Mouse (Mus musculus) urinary bladder, postnatal 10 days (tissue): Measurements from ENCODE around the gene Prune2.

Experiments used
- DNase-seq: peaks from one replicate; pipeline ENCODE4 v3.0.0; 2022; ENCODE audit warnings: low spot score

Gene Prune2

DNA sequence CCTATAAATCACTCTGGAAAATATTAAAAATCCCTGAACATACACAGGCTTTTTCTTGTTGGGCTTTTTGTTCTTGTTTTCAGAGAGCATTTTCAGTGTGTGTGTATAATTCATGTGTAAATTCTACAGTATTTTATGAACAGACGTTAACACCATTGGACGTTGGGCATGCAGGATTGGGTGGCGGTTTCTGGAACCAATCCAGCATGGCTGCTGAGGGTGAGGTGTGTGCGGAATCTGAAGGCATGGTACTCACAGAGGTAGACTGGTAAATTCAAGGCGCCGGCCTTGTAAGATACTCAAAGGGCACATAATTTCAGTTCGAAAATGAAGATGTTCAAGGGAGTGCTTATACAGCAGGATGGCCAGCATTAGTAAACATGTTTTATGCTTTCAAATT lies 251.2 kb downstream of the Prune2 start:
- no peak for DNase-seq

DNA sequence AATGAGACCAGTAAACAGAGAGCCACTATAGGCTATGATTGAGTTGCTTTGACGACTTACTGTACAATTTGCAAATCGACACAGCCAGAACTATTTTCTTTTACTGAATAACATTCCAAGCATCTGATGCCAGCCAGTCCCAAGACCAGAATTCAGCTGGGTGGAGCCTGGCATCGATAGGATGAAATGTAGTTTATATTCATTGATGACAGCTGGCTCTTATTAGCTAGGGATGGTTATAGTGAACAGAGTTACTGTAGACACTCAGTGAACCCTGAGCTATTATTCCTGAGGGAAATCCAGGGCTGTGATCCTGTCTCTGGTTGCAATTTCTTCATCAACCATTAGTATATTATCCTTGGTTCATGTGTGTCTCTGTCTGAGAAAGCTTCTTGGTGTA lies 254.6 kb downstream of the Prune2 start:
- DNase-seq: no peak

DNA sequence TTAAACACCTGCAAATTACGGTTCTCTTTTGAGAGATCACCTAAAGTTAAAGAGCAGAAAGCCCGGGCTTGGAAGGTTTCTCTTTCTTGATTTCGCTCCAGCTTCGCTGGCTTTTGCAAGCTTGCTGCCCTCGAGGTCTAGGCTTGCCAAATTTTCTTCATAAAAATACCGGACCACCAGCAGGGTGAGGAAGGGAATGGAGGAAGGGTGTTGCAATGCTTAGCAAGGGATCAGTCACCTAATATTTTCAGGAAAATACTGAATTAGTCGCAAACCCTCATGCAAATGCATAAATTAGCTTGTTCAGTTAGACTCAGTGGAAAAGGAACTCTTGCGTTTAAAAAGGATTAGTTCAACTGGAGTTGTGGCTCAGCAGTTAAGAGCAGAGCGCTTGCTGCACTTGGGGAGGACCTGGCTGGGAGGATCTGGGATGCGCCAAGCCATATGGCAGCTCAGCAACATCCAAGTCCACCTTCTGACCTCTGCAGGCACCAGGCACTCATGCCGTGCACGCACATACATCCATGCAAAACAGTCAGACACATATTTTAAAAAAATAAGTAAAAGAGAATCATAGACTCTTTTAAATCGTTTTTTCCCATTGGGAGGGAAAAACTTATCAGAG lies 259.1 kb downstream of the Prune2 start:
- DNase-seq: no peak

DNA sequence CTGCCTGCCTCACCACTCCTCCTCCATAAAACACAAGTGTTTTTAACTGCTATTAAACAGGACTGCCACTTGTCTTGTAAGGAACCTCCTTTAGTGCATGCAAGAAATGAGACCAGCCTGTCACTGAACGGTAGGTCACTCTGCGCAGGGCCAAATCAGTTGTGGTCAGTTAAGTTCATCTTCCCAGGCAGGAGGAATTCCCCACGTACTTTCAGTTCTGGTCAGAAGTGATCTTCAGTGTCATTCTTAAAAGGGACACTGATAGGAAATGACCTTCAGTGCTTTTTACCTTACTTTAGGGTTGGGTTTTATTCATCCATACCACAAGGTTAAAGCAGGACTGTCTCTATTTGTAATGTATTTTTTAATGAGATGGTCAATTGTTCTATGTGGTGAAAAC lies 262.3 kb downstream of the Prune2 start:
- DNase-seq: no peak

DNA sequence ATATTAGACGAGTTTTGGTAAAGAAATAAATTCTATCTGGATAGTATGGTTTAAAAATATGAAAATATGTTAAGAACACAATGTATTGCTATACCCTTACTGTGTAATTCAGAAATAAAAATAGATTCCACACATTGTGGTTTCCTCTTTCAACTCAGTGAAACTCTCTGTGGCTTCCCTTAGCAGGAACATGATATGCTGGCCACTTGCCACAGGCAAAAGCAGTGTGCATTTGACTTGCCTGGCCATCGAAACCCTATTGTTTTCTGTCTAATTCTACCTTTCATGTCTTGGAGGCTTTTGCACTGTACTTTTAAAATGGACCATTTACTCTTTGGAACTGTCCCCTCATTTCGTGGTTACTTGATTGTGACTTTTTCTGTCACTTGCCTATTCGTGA lies 267.9 kb downstream of the Prune2 start:
- no peak for DNase-seq

DNA sequence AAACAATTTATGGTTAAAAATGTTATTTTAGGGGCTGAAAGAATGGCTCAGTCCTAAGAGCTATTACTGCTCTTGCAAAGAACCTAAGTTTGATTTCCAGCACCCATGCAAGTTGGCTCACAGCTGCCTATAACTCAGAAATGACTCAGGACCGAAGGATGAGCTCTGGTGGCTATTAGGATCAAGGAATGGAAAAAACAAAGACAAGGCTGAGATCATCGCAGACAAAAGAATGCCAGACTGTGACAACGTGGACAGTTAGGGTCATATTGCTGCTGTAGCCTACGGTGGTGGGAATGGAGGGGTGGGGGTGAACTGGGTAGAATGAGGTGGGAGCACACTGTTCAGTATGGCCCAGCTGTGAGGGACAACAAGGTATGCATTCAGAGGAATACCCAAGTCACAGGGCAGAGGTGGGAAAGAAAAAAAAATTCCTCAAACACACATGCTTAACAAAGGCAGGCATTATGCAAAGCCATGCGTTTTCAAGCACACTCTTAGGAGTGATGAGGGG lies 269.7 kb downstream of the Prune2 start:
- DNase-seq: no peak

DNA sequence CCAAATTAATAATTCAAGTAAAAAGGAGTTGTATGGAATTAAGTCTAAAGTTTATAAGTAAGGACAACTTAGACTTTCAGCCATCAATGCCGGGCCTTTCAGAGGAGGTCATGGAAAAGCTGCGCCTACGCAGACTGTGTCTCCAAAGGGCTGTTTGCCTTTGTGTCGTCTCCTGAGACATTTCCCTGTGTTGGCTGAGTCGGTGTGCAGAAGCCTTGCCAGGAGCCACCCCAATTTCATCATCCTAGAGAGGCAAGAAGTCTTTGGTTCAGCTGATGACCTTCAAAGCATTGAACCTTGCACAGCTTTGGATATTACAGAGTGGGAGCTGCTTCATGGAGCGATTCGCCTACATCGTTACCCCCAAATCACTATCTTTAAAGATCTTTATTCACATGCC lies 270.2 kb downstream of the Prune2 start:
- DNase-seq: no peak

DNA sequence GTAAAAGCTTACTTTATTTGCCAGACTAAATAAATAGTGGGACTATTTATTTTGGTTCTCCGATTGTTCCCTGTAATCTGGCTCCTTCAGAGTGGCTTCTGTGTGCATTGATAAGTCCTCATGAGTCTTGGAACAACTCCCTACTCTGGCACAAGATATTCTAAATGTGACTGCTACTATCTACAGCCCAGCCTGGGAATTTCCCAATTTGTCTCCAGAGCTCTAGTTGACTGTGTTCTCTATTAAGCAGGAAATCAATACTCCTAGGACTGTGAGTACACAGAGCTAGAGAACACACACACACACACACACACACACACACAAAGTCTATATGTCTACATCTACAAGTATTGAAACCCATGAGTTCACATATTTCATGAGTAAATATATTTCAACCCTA lies 274.1 kb downstream of the Prune2 start:
- no peak for DNase-seq

DNA sequence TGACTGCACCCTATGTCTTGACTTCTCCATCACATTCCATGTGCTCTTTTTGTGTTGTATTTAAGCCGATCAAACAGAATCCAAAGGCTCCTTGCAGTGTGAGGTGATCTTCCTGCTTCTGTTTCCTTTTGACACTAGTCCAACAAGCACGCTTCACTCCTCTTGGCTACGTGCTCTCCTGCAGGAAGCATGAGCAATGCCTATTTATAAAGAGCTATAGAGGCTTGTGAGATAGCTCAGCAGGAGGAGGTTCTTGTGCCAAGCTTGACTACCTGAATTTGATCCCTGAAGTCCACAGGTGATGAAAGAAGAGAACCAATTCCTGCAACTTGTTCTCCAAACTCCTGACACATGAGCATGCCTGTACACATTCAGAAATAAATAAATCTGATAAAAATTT lies 282.6 kb downstream of the Prune2 start:
- DNase-seq: no peak

DNA sequence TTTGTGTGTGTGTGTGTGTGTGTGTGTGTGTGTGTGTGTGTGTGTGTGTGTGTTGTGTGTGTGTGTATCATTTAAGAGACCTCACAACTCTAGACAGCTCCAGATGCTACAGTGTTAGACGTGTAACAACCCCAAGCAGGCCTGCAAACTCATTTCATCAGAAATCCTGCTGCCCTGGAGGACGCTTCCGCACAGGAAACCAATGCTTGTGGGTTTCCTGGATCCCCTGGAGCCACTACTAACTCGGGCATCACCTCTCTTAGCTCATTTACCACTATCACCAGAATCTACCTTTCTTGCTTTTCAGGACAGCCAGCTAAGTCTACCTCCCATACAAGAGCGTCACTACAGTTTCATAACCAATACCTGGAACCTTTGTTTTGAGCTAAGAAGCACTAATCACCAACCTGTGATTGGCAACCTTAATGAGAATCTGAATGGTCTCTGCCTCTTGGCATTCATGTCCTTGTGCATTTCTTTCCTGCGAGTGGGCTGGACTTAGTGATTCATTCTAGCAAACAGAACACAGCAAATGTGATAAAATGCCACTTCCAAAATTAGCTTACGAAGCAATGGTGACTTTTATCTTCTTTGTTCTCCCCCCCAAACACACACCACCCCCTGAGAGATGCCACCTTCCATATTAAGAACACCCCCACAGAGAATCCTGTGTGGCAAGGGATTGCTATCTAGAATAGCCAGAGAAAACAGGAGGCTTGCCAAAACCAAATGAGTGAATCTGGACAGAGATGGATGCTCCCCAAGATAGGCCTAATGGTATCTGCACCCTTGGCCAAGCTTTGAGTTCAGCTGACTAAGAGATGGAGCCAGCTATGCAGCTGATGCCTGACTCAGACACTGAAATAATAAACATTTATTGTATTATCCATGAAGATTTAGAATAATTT lies 284.5 kb downstream of the Prune2 start:
- no peak for DNase-seq

DNA sequence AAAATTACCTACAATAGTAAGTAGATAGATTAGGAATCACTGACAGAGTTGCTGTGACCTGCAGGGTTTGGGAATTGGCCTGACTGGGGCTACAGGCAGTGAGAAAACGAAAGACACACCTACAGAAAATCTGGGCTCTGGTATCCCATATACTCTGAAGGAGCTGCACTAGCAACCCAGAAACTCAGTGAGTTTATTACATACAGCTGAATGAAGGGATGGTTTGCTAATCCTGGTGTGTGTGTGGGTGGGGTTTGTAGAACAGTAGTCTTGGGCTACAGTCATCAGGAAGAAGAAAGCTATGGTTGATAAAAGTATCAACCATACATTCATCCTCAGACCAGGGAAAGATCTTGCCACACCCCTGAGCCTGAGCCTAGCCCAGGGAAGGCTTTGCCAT lies 285.3 kb downstream of the Prune2 start:
- no peak for DNase-seq

DNA sequence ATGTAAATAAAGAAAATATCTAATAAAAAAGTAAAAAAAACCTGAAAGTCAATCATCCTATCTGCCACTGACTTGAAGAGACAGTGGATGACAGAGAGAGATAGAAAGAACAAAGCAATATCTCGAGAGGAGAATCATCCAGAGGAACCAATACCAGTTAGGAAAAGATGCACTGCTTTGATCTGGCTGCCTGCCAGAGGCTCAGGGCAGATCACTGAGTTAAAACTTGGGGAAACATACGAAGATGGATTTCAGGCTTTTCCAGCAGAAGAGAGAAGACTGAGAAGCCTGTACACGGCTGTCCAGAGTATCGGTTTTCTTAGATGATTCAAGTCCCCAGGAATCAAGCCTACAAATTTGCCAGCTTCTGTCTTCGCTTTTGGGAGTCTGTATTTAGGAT lies 287.0 kb downstream of the Prune2 start:
- no peak for DNase-seq

DNA sequence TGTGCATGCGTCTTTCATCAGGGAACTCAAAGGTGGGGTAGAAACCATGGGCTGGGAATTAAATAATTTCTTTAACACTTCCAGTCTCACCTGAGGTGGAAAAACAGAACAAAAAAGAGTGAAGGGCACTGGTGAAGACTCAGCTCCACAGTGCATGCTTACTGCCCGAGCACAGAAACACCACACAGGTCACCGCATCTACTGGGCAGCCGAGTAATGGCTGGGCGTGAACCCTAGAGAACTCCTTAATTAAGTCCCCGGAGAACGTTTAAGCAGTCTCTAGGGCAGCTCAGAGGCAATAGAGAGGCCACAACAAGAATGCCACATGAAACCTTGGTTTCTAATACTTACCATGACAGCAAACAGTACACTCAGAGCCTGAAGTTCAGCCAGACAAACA lies 288.6 kb downstream of the Prune2 start:
- DNase-seq: no peak

DNA sequence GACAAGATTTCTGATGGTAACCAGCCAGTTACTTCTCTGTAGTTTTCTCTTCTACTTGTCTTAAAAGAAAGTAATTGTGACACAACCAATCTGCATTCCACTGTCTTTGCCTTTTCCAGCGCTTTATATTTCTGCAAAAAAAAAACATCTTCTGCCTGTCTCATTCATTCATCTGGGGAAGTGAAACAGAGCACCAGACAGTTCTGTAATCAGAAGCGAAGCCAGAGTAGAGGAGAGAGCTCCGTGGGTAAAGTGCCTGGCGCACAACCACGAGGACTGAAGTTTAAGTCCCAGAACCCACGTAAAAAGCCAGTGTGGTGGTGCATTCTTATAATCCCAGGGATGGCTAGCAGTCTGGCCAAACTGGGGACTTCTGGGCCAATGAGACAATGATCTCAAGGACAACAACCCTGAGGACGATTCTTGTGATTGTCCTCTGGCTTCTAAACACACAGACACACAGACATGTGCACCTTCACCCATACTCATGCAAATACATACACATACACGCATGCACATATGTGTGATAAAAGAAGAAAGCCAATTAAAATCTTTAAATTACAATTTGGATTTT lies 291.5 kb downstream of the Prune2 start:
- DNase-seq: no peak

DNA sequence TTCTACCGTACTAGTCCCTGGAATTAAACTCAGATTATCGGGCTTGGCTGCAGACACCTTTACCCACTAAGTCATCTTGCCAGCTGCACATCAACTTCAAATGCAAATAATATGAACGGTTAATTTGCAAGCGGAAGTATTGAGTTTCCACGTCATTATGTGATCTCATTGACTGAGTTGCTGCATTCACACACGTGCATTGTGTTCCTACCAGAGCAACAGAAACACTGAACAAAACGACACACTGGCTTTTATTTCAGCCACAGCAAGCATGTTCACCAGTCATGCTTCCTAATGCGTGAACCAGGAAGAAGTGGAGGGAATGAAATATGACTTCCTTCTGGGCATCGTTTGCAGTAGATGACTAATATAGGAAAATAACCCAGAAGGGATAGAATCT lies 293.8 kb downstream of the Prune2 start:
- DNase-seq: no peak

DNA sequence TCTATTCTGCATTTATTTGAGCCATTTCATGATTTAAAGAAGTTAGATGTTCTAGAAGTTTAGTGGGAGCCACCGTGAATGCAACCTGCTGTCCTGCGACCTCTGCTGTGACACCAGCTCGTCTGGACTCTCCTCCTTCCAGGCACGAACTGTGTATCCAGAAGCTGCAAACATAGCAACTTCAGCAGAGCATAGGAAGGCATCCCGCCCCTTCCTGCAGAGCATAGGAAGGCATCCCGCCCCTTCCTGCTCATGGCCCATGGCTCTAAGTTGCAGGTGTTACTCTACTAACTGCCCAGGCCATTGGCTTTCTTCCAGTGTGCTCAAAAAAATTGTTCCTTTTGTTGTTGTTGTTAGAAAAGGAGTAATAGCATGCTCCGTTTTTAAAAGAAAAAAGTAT lies 294.9 kb downstream of the Prune2 start:
- DNase-seq: no peak

DNA sequence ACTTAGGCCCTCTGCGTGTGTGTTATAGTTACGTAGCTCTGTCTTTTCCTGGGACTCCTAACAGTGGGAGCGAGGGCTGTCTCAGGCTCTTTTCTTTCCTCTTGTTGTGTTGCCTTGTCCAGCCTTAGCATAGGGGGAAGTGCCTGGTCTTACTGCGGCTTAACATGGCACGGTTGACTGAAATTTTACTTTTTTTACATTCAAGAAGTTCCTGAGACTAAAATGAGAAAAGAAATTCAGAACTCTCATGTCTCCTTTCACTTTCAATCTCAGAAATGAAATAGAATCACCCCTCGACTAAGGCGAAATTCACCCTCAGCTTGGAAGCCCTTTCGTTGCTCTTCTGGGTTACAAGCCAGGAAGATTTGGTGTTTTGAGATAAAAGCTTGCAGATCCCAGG lies 295.5 kb downstream of the Prune2 start:
- DNase-seq: no peak

DNA sequence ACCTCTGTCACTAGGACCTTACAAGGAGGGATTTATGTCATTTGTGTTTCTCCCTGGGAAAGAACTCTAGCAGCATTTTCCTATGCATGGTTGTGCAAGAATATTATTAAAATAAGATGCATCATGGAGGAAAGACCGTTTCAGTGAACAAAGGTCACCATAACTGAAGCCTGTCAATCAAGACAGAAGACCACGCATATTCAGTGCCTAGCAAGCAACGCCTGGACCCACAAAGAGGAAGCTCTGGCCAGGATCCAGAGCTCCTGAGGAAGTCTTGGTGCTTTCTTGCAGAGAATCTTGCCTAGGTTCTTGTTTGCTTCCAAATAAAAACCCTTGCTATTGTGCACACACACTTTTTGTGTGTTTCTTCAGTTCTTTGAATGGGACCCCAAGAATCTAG lies 296.9 kb downstream of the Prune2 start:
- DNase-seq: no peak

DNA sequence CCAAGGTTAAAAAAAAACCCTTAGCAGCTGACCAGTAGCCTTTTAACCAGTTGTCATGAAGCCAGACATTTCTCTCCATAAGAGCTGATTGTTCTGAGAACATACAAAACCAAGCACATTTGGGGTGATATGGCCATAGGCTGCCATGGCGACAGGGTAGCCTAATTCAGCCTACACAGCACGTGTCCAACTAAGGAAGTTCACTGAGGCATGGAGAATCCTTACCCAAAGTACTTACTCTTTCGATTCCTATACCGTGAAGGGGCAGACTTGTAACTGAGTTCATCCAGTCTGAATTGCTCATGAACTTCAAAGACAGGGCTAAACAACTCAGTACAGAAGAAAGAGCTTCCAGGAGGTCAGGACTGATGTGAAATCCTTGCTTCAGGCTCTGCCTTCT lies 299.6 kb downstream of the Prune2 start:
- no peak for DNase-seq

DNA sequence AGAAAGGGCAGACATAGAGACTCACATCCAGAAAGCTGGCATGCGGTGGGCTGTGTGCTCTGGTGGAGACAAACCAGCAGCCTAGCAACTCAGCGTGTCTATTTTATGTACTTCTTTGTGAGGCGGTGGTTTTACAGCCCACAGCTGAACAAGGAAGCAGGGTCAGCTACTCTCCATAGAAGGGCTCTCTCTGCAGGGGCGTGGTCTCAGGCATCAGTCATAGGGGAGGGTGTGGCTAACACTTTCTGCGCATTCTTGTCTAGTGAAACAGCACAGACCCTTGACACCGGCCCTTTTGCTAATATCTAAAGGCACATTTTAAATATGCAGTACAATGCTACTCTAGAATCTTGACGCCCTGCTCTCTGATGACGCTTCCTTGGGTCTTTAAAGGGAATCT lies 300.5 kb downstream of the Prune2 start:
- no peak for DNase-seq

DNA sequence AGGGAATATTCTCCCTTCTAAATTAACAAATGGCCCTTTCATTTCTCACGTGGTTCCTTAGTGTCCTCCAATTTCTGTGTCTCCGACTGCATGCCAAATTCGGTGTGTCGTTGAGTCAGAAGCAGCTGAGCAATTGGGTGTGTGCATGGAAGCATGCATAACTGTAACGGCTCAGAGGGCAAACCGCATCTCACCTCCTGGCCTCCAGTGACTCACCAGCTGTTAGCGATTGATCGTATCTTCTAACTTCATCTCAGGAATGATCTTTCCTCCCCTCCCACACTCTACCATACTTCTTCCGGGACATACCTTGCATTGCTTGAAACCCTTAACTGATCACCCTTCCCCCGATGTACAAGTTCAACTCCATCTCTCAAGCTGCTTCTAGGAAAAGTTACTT lies 300.9 kb downstream of the Prune2 start:
- DNase-seq: no peak

DNA sequence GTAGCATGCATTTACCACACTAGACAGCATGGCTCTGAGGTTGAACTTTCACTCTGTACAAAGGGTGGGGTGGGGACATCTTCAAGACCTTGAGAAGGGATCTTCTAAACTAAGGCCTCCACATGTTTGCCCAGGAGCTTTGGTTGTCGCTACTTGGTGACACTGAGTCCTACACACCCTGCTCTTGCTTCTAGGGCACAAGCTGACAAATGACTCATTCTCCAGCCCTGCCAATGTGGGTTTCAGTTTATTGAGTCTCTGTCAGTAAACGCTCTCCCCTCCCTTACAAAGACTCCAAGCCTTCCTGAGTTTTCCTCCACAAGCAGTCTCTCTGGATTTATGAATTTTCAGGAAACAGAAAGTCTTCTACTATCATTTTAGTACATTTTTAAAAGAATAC lies 307.3 kb downstream of the Prune2 start:
- DNase-seq: no peak

DNA sequence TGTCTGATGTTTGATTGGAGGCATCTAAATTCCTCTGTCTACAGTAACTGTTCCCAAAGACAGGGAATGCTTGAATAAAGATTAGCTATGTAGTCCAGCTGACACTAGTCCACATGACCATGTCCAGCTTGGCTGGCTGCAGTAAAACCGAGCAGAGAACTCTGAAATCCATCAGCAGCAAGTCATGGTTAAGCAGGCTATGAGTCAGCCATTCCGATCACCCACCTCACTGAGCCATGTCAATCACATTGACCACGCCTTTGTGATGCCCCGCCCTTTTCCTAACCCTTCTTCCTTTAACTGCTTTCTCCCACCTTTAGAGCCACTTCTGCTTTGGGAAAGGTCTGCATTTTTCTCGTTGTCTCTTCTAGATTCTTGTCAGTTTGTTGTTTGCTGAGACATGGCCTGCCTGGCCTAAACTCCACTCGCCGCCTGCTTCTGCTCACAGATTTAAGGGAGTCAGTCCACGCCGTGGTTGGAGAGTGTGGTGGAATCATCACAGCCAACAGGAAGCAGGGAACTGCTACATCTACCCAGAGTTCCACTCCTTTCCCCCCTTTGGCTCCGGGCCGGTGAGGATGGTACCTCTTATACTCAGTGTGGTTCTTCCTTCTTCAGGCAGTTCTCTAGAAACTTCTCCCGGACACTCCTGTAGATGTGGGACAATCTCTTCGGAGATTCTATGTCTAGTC lies 307.9 kb downstream of the Prune2 start:
- DNase-seq: no peak
